Mouse (Mus musculus) kidney, adult 11 months (tissue): ENCODE results near the gene Fabp3.

ENCODE experiments used
- DNase-seq: peaks from one replicate; pipeline ENCODE4 v3.0.0; 2022

The Fabp3 gene

GRCm38 (mm10) chr4:130308231-130309081 lies at the start of gene Fabp3, which contains the start of gene Gm10570:
Gene Fabp3 (plus strand): TSS chr4:130308595.
Gene Gm10570 (minus strand): TSS chr4:130308674.
- peak; percentile 71 for DNase-seq

- no peak for DNase-seq
Measured at GRCm38 (mm10) chr4:130260406-130260805, 48.0 kb upstream of the Fabp3 start.

- no peak for DNase-seq
Measured at GRCm38 (mm10) chr4:130264131-130264530, 44.3 kb upstream of the Fabp3 start.

- DNase-seq, result peak; percentile 51
Measured at GRCm38 (mm10) chr4:130264698-130265349, 43.6 kb upstream of the Fabp3 start.

- DNase-seq, result no peak
Measured at GRCm38 (mm10) chr4:130266601-130267000, 41.8 kb upstream of the Fabp3 start.

GRCm38 (mm10) chr4:130267069-130267468 lies 41.3 kb upstream of the Fabp3 start:
- peak; percentile 78 for DNase-seq

- no peak for DNase-seq
Measured at GRCm38 (mm10) chr4:130268736-130269135, 39.7 kb upstream of the Fabp3 start.

- DNase-seq, result no peak
Measured at GRCm38 (mm10) chr4:130270089-130270488, 38.3 kb upstream of the Fabp3 start.

GRCm38 (mm10) chr4:130270611-130271347 lies 37.6 kb upstream of the Fabp3 start:
- no peak for DNase-seq

- DNase-seq, result no peak
Measured at GRCm38 (mm10) chr4:130273698-130274345, 34.6 kb upstream of the Fabp3 start.

GRCm38 (mm10) chr4:130274346-130275015 lies 33.9 kb upstream of the Fabp3 start:
- DNase-seq, result no peak

- peak; percentile 37 for DNase-seq
Measured at GRCm38 (mm10) chr4:130275016-130275822, 33.2 kb upstream of the Fabp3 start.

GRCm38 (mm10) chr4:130275823-130276105 lies 32.6 kb upstream of the Fabp3 start:
- no peak for DNase-seq

GRCm38 (mm10) chr4:130276573-130277176 lies 31.7 kb upstream of the Fabp3 start:
- DNase-seq, result no peak

- DNase-seq, result no peak
Measured at GRCm38 (mm10) chr4:130279105-130279504, 29.3 kb upstream of the Fabp3 start, which contains the start of gene Serinc2. Gene Serinc2 (minus strand): TSS chr4:130279205.

GRCm38 (mm10) chr4:130282856-130283255 lies 25.5 kb upstream of the Fabp3 start:
- DNase-seq, result no peak

- DNase-seq, result no peak
Measured at GRCm38 (mm10) chr4:130283826-130284225, 24.6 kb upstream of the Fabp3 start.

- DNase-seq, result no peak
Measured at GRCm38 (mm10) chr4:130286531-130286930, 21.9 kb upstream of the Fabp3 start.

- DNase-seq, result no peak
Measured at GRCm38 (mm10) chr4:130289824-130290223, 18.6 kb upstream of the Fabp3 start.

GRCm38 (mm10) chr4:130292271-130292670 lies 16.1 kb upstream of the Fabp3 start:
- DNase-seq, result peak; percentile 79

GRCm38 (mm10) chr4:130294513-130294912 lies 13.9 kb upstream of the Fabp3 start:
- no peak for DNase-seq
